Mouse (Mus musculus) spleen, adult 2 months (tissue): ENCODE data around the gene Glis3. TPM values are rescaled to one million over a fixed set of nuclear protein-coding genes. Genes with fewer than 3 reads are reported as not detected.

Experiments
- DNase-seq, 2 experiments: peaks; one replicate each; pipeline versions ENCODE4 v3.0.0 to v3.0.0-alpha.2; 2012 to 2021; ENCODE audit warnings: low spot score in 2 of 2, low read depth in 1 of 2
- H3K27ac ChIP-seq: fragments of 200-500 bp; 2 replicates; pipeline ENCODE4 v1.5.1; 2012; ENCODE audit warnings: low read length, inconsistent platforms; ENCODE audit not compliant: insufficient read depth
- H3K27me3 ChIP-seq: fragments of 200-500 bp; 2 replicates; pipeline ENCODE4 v1.6.1; 2012; ENCODE audit warnings: mild to moderate bottlenecking, moderate library complexity, low read length, inconsistent platforms; ENCODE audit not compliant: control insufficient read depth, insufficient read depth
- H3K36me3 ChIP-seq: fragments of 200-500 bp; 2 replicates; pipeline ENCODE4 v1.6.1; 2012; ENCODE audit warnings: mild to moderate bottlenecking, low read length, inconsistent platforms; ENCODE audit not compliant: control insufficient read depth, insufficient read depth
- H3K4me1 ChIP-seq: fragments of 200-500 bp; 2 replicates; pipeline ENCODE4 v1.6.1; 2011; ENCODE audit warnings: inconsistent platforms; ENCODE audit not compliant: control insufficient read depth, insufficient read depth, insufficient read length
- H3K4me3 ChIP-seq: fragments of 200-500 bp; 2 replicates; pipeline ENCODE4 v1.5.1; 2011; ENCODE audit warnings: mild to moderate bottlenecking, inconsistent platforms; ENCODE audit not compliant: insufficient read depth, insufficient read length; ENCODE audit errors: extremely low read depth
- CTCF ChIP-seq: fragments of 200-500 bp; IDR thresholded peaks from 2 replicates; pipeline ENCODE4 v1.5.1; 2011; ENCODE audit warnings: mild to moderate bottlenecking, inconsistent platforms; ENCODE audit not compliant: insufficient read depth, insufficient read length, insufficient replicate concordance; ENCODE audit errors: extremely low read depth
- POLR2A ChIP-seq: fragments of 200-500 bp; IDR thresholded peaks from 2 replicates; pipeline ENCODE4 v1.6.1; 2011; ENCODE audit warnings: low read depth, low read length, inconsistent platforms
- WGBS: fragments of 180-500 bp; shearing (Covaris S2); methylation state at CpG from one replicate; pipeline ENCODE4 v1.1.7; 2018; 5-methylcytosine and 5-hydroxymethylcytosine counted together
- polyA plus RNA-seq: library from polyadenylated mRNA; depleted of rRNA; stranded (reverse); fragments of >200 nt; gene quantifications from 2 replicates; pipeline ENCODE4 v1.2.3, GENCODE M21; 2012; rRNA removed

Glis3 gene
- 1.7 TPM in 2 replicates for polyA plus RNA-seq

GRCm38 (mm10) chr19:28679776-28680391, at the start of gene Glis3:
TSS of gene Glis3 (minus strand) at chr19:28680077.
- TF ChIP-seq POLR2A, result no peak
- no peak for TF ChIP-seq CTCF
- Histone ChIP-seq H3K27me3 (peaks cover 15% of the 10 kb centered on the region), H3K27ac (peak within 1 kb of the TSS; percentile 27; the same call in 1 of the 2 replicates), H3K4me1 (peaks cover 7% of the 10 kb centered on the region), H3K4me3 (peak within 1 kb of the TSS; percentile 59), H3K36me3 (no peaks in the 10 kb centered on the region)
- WGBS, result 1% methylated on average over 47 of the region's 66 CpGs
- DNase-seq, result no peak

GRCm38 (mm10) chr19:28726161-28726880, 46.4 kb upstream of the Glis3 start:
- H3K36me3 ChIP-seq, result no peaks in the 10 kb centered on the region
- no peaks in the 10 kb centered on the region for H3K4me1 ChIP-seq
- H3K4me3 ChIP-seq, result no peak overlapping the region
- H3K27me3 ChIP-seq, result no peaks in the 10 kb centered on the region
- DNase-seq, result peak; percentile 4 to 8
- no peak for TF ChIP-seq POLR2A
- peak; percentile 20; the same call in 1 of the 2 replicates for TF ChIP-seq CTCF
- WGBS, result 56% methylated on average over 18 of the region's 18 CpGs
- no peak overlapping the region for H3K27ac ChIP-seq

GRCm38 (mm10) chr19:28724641-28725040, 44.8 kb upstream of the Glis3 start:
- Histone ChIP-seq H3K27me3 (no peaks in the 10 kb centered on the region), H3K4me1 (no peaks in the 10 kb centered on the region), H3K27ac (no peak overlapping the region), H3K4me3 (no peak overlapping the region), H3K36me3 (no peaks in the 10 kb centered on the region)
- no peak for DNase-seq
- WGBS, result 92% methylated on average over 7 of the region's 7 CpGs
- no peak for TF ChIP-seq POLR2A
- TF ChIP-seq CTCF, result no peak

DNA sequence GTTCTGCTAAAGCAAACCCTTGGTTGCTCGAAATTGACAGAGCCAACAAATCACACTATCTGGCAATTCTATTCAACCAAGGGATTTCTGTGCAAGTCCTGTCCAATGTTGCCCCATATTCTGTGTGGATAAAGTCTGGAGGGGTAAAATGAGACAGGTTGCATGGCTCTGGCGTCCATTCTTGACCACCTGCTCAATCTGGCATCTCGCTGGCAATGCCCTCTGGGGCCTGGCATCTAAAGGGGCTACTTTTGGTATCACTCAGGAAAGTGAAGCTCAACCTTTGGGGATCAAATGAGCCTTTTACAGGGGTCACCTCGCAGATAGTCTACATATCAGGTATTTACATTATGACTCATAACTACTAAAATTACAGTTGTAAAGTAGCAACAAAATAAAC, 42.7 kb upstream of the Glis3 start:
- WGBS, result 82% methylated on average over 4 of the region's 4 CpGs
- DNase-seq, result no peak
- Histone ChIP-seq H3K27me3 (no peaks in the 10 kb centered on the region), H3K36me3 (no peaks in the 10 kb centered on the region), H3K4me3 (no peak overlapping the region), H3K4me1 (no peaks in the 10 kb centered on the region), H3K27ac (no peak overlapping the region)
- no peak for TF ChIP-seq CTCF
- TF ChIP-seq POLR2A, result no peak

- Histone ChIP-seq H3K27me3 (no peaks in the 10 kb centered on the region), H3K27ac (no peak overlapping the region), H3K4me1 (no peaks in the 10 kb centered on the region), H3K36me3 (no peaks in the 10 kb centered on the region), H3K4me3 (no peak overlapping the region)
- TF ChIP-seq CTCF (no peak), POLR2A (no peak)
- WGBS, result 83% methylated on average over 10 of the region's 10 CpGs
- no peak for DNase-seq
Observed at GRCm38 (mm10) chr19:28721834-28722233, 42.0 kb upstream of the Glis3 start.

DNA sequence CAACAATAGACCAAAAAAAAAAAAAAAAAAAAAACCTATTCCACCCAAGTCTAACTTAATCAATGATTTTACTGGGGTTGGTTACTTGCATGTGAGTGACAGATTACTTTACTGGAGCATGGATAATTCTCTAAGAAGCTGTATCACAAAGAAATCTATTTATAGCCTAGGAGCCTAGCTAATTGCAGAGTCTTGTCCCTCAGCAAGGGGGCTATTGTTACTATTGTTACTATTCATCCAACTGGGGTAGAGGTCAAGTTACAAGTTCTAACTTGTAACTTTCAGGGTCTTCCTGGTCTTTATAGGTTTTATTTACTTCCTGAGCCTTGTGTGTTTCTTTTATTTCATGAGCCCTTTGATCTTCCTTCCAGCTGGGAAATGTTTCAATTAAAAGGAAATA, 40.1 kb upstream of the Glis3 start:
- Histone ChIP-seq H3K4me3 (no peak overlapping the region), H3K4me1 (no peaks in the 10 kb centered on the region), H3K36me3 (no peaks in the 10 kb centered on the region), H3K27ac (no peak overlapping the region), H3K27me3 (no peaks in the 10 kb centered on the region)
- no peak for TF ChIP-seq POLR2A
- TF ChIP-seq CTCF, result no peak
- DNase-seq, result no peak

- whole genome bisulfite sequencing, result 75% methylated on average over 4 of the region's 4 CpGs
- Histone ChIP-seq H3K27ac (no peak overlapping the region), H3K4me3 (no peak overlapping the region), H3K4me1 (no peaks in the 10 kb centered on the region), H3K36me3 (no peaks in the 10 kb centered on the region), H3K27me3 (no peaks in the 10 kb centered on the region)
- DNase-seq, result no peak
- TF ChIP-seq POLR2A (no peak), CTCF (no peak)
Observed at GRCm38 (mm10) chr19:28714674-28715073, 34.8 kb upstream of the Glis3 start.
